Mouse (Mus musculus): Measurements from ENCODE around the gene Taar4.

Taar4 gene

GRCm38 (mm10) chr10:23960444-23960915 is at the start of gene Taar4:
Gene Taar4 (plus strand): TSS chr10:23960494.
- no peak for DNase-seq (ENCODE audit: extremely low spot score)

GRCm38 (mm10) chr10:23920056-23920455 is 40.2 kb upstream of the Taar4 start, which contains the start of gene Taar1:
Gene Taar1 (plus strand): TSS chr10:23920356.
- no peak for DNase-seq (ENCODE audit: extremely low spot score)

GRCm38 (mm10) chr10:23922468-23922867 is 37.8 kb upstream of the Taar4 start:
- DNase-seq (ENCODE audit: extremely low spot score), result no peak

GRCm38 (mm10) chr10:23923941-23924340 is 36.4 kb upstream of the Taar4 start:
- no peak for DNase-seq (ENCODE audit: extremely low spot score)

GRCm38 (mm10) chr10:23937613-23938012 is 22.7 kb upstream of the Taar4 start:
- no peak for DNase-seq (ENCODE audit: extremely low spot score)

GRCm38 (mm10) chr10:23938312-23938711 is 22.0 kb upstream of the Taar4 start, which contains the start of gene Taar2:
Gene Taar2 (plus strand): TSS chr10:23938572.
- DNase-seq (ENCODE audit: extremely low spot score), result no peak

GRCm38 (mm10) chr10:23942465-23942864 is 17.8 kb upstream of the Taar4 start:
- no peak for DNase-seq (ENCODE audit: extremely low spot score)

GRCm38 (mm10) chr10:23948026-23948425 is 12.3 kb upstream of the Taar4 start:
- DNase-seq (ENCODE audit: extremely low spot score), result no peak

GRCm38 (mm10) chr10:23949508-23950005 is 10.7 kb upstream of the Taar4 start, which contains the start of gene Taar3:
Gene Taar3 (plus strand): TSS chr10:23949558.
- no peak for DNase-seq (ENCODE audit: extremely low spot score)

GRCm38 (mm10) chr10:23951714-23952113 is 8.6 kb upstream of the Taar4 start:
- no peak for DNase-seq (ENCODE audit: extremely low spot score)

- no peak for DNase-seq (ENCODE audit: extremely low spot score)
These were observed 1.2 kb upstream of the Taar4 start for GRCm38 (mm10) chr10:23959071-23959470.

- DNase-seq (ENCODE audit: extremely low spot score), result no peak
These were observed 3.1 kb downstream of the Taar4 start for GRCm38 (mm10) chr10:23963444-23963843.

GRCm38 (mm10) chr10:23964921-23965610 is 4.8 kb downstream of the Taar4 start:
- no peak for DNase-seq (ENCODE audit: extremely low spot score)

- DNase-seq (ENCODE audit: extremely low spot score), result no peak
These were observed 10.4 kb downstream of the Taar4 start, which contains the start of gene Taar5 for GRCm38 (mm10) chr10:23970656-23971165. Gene Taar5 (plus strand): TSS chr10:23970706.

GRCm38 (mm10) chr10:23971256-23971655 is 11.0 kb downstream of the Taar4 start:
- DNase-seq (ENCODE audit: extremely low spot score), result no peak

- no peak for DNase-seq (ENCODE audit: extremely low spot score)
These were observed 17.7 kb downstream of the Taar4 start for GRCm38 (mm10) chr10:23977958-23978357.

- DNase-seq (ENCODE audit: extremely low spot score), result peak; percentile 79
These were observed 18.8 kb downstream of the Taar4 start for GRCm38 (mm10) chr10:23978901-23979705.

- no peak for DNase-seq (ENCODE audit: extremely low spot score)
These were observed 25.3 kb downstream of the Taar4 start, which contains the start of gene Taar6 for GRCm38 (mm10) chr10:23985546-23985945. Gene Taar6 (minus strand): TSS chr10:23985646.

- no peak for DNase-seq (ENCODE audit: extremely low spot score)
These were observed 26.1 kb downstream of the Taar4 start for GRCm38 (mm10) chr10:23986419-23986818.

- DNase-seq (ENCODE audit: extremely low spot score), result no peak
These were observed 33.1 kb downstream of the Taar4 start, which contains the start of gene Taar7a for GRCm38 (mm10) chr10:23993381-23993780. Gene Taar7a (minus strand): TSS chr10:23993481.

- DNase-seq (ENCODE audit: extremely low spot score), result no peak
These were observed 39.3 kb downstream of the Taar4 start, which contains the start of gene Taar7b for GRCm38 (mm10) chr10:23999639-24000038. Gene Taar7b (plus strand): TSS chr10:23999939.

GRCm38 (mm10) chr10:24006442-24006841 is 46.1 kb downstream of the Taar4 start:
- DNase-seq (ENCODE audit: extremely low spot score), result no peak

Data from embryo, embryonic 9.5 days (tissue).